ENCODE assay signal across 17 mouse cellular contexts in genomic region chr3:52651862-52652475, GRCm38 (mm10).
DNase-seq lines count a peak whose midpoint lies in the region; ATAC-seq lines count a peak whose summit lies in the region.
"Had no signal": no experiment of that assay in that cellular context is flagged by ENCODE, and none has a peak within 500 bp of the region (broad histone marks: within the 10 kb centered on the region; RNA-seq: fewer than 3 reads in every experiment).

No protein-coding gene starts in this region.

- H3K4me1 ChIP-seq in embryonic facial prominence, embryonic 10.5 days = peaks cover 19% of the 10 kb centered on the region
- H3K4me1 ChIP-seq in limb, embryonic 10.5 days = peaks cover 21% of the 10 kb centered on the region
- no peaks in the 10 kb centered on the region for H3K4me1 ChIP-seq in midbrain, embryonic 13.5 days (replicated peaks)
- no peaks in the 10 kb centered on the region for H3K4me1 ChIP-seq in hindbrain, embryonic 16.5 days (ENCODE audit: control insufficient read depth, insufficient read depth, low read depth, low read length)
- H3K4me1 ChIP-seq: midbrain, embryonic 15.5 days had no signal

- DNase-seq in 3134 (ENCODE audit: extremely low read depth, insufficient read length, low spot score) (peak; percentile 11), 3T3-L1 (ENCODE audit: low read depth, low spot score) (peak; percentile 61)
- DNase-seq in embryonic facial prominence, embryonic 10.5 days (ENCODE audit: low spot score) = no peak
- no peak for DNase-seq in limb, embryonic 10.5 days (ENCODE audit: low spot score)
- DNase-seq in spleen, adult 18-20 months = no peak
- DNase-seq: adrenal gland, postnatal 10 days; cerebellum, adult 9-11 months; heart, adult 2 months; kidney, postnatal 4 days; lung, adult 2 months; right cerebral cortex, postnatal 25 days had no signal

- no peaks in the 10 kb centered on the region for H3K36me3 ChIP-seq in embryonic facial prominence, embryonic 10.5 days (replicated peaks)
- no peaks in the 10 kb centered on the region for H3K36me3 ChIP-seq in limb, embryonic 10.5 days
- no peaks in the 10 kb centered on the region for H3K36me3 ChIP-seq in midbrain, embryonic 13.5 days
- H3K36me3 ChIP-seq in hindbrain, embryonic 16.5 days (ENCODE audit: control insufficient read depth, insufficient read depth, low read length) = no peaks in the 10 kb centered on the region
- H3K36me3 ChIP-seq: forebrain, embryonic 10.5 days; hindbrain, embryonic 13.5 days; midbrain, embryonic 15.5 days had no signal

- peak overlapping the region; percentile 30; the same call in 1 of the 2 replicates for H3K27ac ChIP-seq in embryonic facial prominence, embryonic 10.5 days (replicated peaks)
- H3K27ac ChIP-seq in limb, embryonic 10.5 days = peak overlapping the region; percentile 61; the same call in 1 of the 2 replicates
- no peak overlapping the region for H3K27ac ChIP-seq in midbrain, embryonic 13.5 days
- H3K27ac ChIP-seq in hindbrain, embryonic 16.5 days (ENCODE audit: low read depth, low read length) = no peak overlapping the region
- H3K27ac ChIP-seq: forebrain, embryonic 10.5 days; heart, adult 2 months; hindbrain, embryonic 13.5 days; macrophage; midbrain, embryonic 15.5 days had no signal

- no peak overlapping the region for H3K4me3 ChIP-seq in embryonic facial prominence, embryonic 10.5 days
- H3K4me3 ChIP-seq in limb, embryonic 10.5 days = no peak overlapping the region
- H3K4me3 ChIP-seq in midbrain, embryonic 13.5 days (replicated peaks) = no peak overlapping the region
- no peak overlapping the region for H3K4me3 ChIP-seq in hindbrain, embryonic 16.5 days (ENCODE audit: low read length)
- H3K4me3 ChIP-seq: forebrain, embryonic 10.5 days; heart, adult 2 months; hindbrain, embryonic 13.5 days; midbrain, embryonic 15.5 days had no signal

- no peaks in the 10 kb centered on the region; the same call in 1 of the 2 replicates for H3K9me3 ChIP-seq in embryonic facial prominence, embryonic 10.5 days
- H3K9me3 ChIP-seq in limb, embryonic 10.5 days (replicated peaks) = no peaks in the 10 kb centered on the region
- peaks cover 5% of the 10 kb centered on the region; the same call in 1 of the 2 replicates for H3K9me3 ChIP-seq in midbrain, embryonic 13.5 days
- no peaks in the 10 kb centered on the region for H3K9me3 ChIP-seq in hindbrain, embryonic 16.5 days (ENCODE audit: control insufficient read depth, low read length)
- H3K9me3 ChIP-seq: midbrain, embryonic 15.5 days had no signal

- H3K27me3 ChIP-seq in embryonic facial prominence, embryonic 10.5 days (replicated peaks; ENCODE audit: low read depth, poor library complexity, severe bottlenecking) = 0 out of 2 replicates have a peak, but pooled peaks cover 2% of the 10 kb centered on the region
- no peaks in the 10 kb centered on the region for H3K27me3 ChIP-seq in limb, embryonic 10.5 days (ENCODE audit: low read depth, poor library complexity, severe bottlenecking)
- H3K27me3 ChIP-seq in midbrain, embryonic 13.5 days = peaks cover 7% of the 10 kb centered on the region
- 0 out of 2 replicates have a peak, but pooled peaks cover under 1% of the 10 kb centered on the region for H3K27me3 ChIP-seq in hindbrain, embryonic 16.5 days (replicated peaks; ENCODE audit: control insufficient read depth, insufficient read depth, low read length)

- ATAC-seq in midbrain, embryonic 13.5 days = no peak
- ATAC-seq in hindbrain, embryonic 16.5 days = no peak
- ATAC-seq: midbrain, embryonic 15.5 days had no signal

- WGBS in embryonic facial prominence, embryonic 10.5 days = 49% methylated on average over 7 of the region's 7 CpGs
- 54% methylated on average over 7 of the region's 7 CpGs for WGBS in limb, embryonic 10.5 days
- WGBS in midbrain, embryonic 13.5 days = 88% methylated on average over 7 of the region's 7 CpGs
- 90% methylated on average over 7 of the region's 7 CpGs for WGBS in hindbrain, embryonic 16.5 days

- H3K9ac ChIP-seq in midbrain, embryonic 13.5 days (replicated peaks) = no peak overlapping the region
- no peak overlapping the region for H3K9ac ChIP-seq in hindbrain, embryonic 16.5 days (ENCODE audit: low read depth, low read length)
- H3K9ac ChIP-seq: hindbrain, embryonic 13.5 days; midbrain, embryonic 15.5 days had no signal

- no peak overlapping the region for H3K4me2 ChIP-seq in midbrain, embryonic 13.5 days (replicated peaks)
- H3K4me2 ChIP-seq in hindbrain, embryonic 16.5 days (ENCODE audit: low read length) = no peak overlapping the region
- H3K4me2 ChIP-seq: hindbrain, embryonic 13.5 days; midbrain, embryonic 15.5 days had no signal

Comparison
In these comparisons a context has a peak if more than half of its experiments do, and no peak if none do; other contexts are left out.
1. DNase-seq: peak in 3134 (single experiment) and 3T3-L1 (single experiment); none in embryonic facial prominence, embryonic 10.5 days (single experiment), limb, embryonic 10.5 days (single experiment) and spleen, adult 18-20 months (0 of 2).
2. H3K27ac ChIP-seq: peak in embryonic facial prominence, embryonic 10.5 days (single experiment) and limb, embryonic 10.5 days (single experiment); none in midbrain, embryonic 13.5 days (single experiment) and hindbrain, embryonic 16.5 days (single experiment).